Mouse (Mus musculus): ENCODE data around the gene Mecr.
A peak's percentile ranks its signal among the peaks of the same experiment; 100 is the strongest.

Gene Mecr

DNA sequence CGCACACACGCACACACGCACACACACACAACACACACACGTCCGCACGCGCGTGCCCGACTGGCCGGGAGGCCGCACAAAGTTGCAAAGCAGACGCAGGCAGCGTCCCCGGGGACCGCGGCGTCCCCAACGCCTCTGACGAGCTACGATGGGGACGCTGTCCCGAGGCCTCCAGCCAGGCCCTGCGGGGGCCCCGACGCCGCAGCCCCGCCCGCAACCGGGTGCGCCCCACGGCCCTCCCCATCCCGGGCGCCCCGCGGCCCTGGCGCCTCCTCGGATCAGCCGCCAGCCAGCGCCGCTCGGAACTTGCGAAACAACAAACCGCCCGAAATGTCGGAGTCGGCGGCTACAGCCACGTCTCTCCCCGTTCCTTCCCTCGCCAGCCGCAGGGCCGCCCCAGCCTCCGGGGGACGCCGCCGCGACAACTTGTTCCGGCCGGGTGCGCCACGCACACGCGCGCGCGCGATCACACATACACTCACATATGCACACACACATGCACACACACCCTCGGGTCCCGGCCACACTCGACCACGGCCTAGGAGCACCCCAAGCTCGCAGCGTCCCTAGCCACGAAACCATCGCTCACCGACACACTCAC, 6.3 kb upstream of the Mecr start:
- DNase-seq: peak; percentile 45

GRCm38 (mm10) chr4:131837872-131838524, 5.3 kb upstream of the Mecr start, which contains the start of gene Ptpru:
TSS of gene Ptpru (minus strand) at chr4:131838288.
- DNase-seq: peak; percentile 85

DNA sequence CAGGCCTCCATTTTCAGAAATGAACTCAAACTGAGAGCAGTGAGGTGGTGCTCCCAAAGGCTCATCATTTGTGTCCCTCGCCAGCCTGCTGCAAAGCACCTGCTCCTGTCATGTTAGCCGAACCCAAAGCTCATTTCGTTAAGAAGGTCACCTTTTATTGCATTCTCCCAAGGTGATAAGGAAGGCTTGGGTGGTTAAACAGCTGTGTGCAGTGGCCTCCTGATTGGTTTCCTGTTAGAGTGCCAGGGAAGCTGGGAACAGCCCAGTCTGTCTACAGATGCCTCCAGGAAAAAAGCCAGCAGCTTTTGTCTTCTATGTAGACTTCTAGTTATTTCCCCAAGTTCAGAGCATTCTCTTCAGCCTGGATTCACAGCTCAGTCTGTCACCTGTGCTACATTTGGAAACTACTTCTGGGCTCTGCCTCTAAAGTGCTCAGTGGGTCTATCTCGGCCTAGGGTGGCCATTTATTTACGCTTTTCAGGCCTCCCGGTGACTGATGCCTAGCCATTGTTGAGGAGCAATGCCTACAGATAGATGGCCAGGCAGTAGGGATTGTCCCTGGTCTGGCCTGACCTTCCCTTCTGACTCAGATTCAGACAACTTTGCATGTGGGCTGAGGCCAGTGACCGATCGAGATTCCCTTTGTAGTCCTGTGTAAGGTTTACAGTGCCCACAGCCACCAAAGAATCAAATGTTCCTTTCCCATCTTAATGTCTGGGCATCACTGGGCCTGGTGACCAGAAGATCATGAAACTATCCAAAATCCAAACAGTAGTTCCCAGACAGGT, 2.9 kb downstream of the Mecr start:
- DNase-seq: no peak

DNA sequence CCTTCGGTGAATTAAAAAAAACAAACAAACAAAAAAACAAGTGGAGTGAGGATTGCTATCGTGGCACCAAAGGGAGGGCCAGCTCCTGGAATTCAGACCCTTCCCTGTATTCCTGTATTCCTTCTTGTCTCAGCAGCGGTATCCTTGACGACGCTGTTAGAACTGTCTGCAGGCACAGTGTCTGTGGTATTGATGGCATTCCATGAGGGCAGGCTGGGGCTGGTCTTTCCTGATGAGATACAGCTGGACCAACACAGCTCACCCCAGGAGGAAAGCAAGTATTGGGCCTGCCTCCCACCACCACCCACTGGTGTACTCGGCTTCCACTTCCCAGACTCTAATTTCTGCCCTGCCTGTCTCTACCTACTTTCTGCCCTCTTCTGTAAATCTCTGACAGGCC, 4.8 kb downstream of the Mecr start:
- DNase-seq: no peak

GRCm38 (mm10) chr4:131849986-131850638, 6.8 kb downstream of the Mecr start:
- DNase-seq: no peak

DNA sequence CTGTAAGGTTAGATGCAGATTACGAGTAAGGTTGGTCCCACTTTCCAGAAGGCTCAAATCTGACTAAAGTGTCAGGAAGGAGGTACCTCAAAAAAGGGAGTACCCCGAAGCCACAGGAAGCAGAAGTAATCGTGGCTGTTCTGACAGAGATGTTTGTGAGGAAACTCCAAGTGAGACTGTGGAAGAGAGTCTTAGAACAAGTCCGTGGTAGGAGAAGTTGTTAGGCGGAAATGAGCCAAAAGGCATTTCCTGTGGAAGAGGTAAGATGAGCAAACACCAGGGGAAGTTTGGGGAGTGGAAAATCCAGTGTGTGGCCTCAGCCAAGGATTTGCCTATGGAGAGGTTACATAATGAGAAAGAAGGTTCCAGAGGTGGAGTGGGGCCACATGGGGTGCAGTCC, 11.7 kb downstream of the Mecr start:
- no peak for DNase-seq

- DNase-seq: peak; percentile 82
Observed at GRCm38 (mm10) chr4:131860492-131861340, 17.4 kb downstream of the Mecr start.

DNA sequence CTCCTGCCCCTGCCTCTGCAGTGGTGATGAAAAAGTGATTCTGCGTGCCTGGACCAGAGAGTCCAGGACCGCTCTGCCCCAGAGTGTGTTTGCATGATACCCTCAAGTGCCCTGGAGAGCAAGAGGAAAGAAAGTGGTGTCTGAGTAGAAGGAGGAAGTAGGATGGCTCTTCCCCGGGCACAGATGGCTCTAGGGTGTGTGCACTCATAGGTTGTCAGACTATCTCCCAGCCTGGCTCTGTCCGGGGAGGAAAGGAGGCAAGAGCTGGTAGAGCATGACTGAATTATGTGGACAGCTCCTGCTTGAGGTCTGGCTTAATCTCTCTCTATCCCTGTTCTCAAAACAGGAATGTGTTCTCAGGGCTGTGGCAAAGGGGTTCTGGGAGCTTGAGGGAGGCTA, 18.1 kb downstream of the Mecr start:
- no peak for DNase-seq

GRCm38 (mm10) chr4:131872672-131873292, 29.5 kb downstream of the Mecr start:
- no peak for DNase-seq

- peak; percentile 99 for DNase-seq
Observed at GRCm38 (mm10) chr4:131873293-131874168, 30.3 kb downstream of the Mecr start, which contains the start of gene Srsf4. TSS of gene Srsf4 (plus strand) at chr4:131873617.

DNA sequence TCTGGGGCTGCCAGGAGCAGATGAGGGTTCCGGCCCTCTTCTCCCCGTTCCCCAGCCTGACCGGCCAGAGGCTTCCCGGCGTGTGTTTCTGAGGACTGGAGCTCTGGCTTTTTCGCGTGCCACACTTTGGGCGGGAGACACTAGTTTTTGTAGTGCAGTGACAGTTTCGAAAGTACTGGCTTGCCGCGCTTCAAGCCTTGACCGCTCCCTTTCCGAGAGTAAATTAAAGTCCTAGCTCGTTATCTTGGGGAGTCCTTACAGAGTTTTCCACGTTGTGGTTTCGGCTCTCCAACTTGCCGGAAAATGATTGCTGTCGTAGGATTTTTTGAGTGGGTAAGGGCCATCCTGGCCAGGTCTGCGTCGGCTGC, 30.9 kb downstream of the Mecr start:
- DNase-seq: no peak

GRCm38 (mm10) chr4:131874567-131874966, 31.3 kb downstream of the Mecr start:
- no peak for DNase-seq

GRCm38 (mm10) chr4:131875242-131875641, 32.0 kb downstream of the Mecr start:
- DNase-seq: no peak

GRCm38 (mm10) chr4:131876836-131877235, 33.6 kb downstream of the Mecr start:
- DNase-seq: no peak

DNA sequence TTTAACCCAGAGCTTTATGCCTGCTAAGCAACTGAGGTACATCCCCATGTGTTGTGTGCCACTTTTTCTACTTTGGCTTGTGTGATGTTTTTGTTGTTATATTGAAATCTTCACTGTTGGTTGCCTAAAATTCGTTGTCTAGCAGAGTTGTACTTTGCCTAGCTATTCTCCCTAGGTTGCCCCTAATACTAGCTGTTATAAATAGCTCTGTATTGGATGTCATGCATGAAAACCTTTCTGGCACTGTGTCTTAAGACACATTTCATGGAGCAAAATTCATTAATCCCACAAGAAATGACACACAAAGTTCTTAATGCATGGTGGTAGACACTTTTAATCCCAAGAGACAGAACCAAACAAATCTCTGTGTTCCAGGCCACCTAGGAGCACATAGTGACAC, 36.4 kb downstream of the Mecr start:
- no peak for DNase-seq

DNA sequence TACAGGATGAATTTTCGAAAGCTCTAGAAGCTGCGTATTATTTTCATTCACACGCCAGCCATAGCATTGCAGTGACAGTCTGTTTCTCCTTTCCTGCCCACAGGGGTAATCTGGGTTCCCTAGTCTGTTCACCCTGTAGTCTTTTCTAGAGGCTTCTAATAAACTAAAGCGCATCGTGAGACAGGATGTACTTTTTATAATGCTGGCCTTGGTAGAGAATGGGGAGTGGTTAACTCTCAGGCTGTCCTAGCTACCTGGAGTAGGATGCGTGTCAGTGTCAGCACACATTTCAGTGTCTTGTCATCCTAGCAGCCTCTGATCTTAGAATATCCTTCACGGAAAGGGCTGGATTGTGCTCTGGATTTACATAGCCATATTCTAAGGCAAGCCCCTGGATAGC, 38.0 kb downstream of the Mecr start:
- DNase-seq: no peak

DNA sequence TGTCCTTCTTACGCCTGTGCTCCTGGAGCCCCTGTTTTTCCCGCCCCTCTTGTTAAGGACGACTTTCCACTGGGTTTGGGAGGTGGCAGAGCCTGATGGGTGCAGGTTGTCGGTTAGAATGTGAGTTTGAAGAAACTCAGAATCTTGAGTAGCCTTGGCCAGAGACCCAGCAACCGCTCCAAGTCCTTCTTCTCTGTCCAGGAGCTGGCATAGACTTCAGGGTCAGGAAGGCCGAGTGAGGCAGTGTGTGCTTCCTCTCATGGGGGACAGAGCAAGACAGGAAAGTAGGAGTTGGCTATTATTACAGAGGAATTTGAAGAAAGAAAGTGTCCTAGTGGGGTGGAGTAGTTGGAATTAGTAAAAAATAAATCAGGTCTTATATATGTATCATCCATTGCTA, 40.3 kb downstream of the Mecr start:
- DNase-seq: no peak

- DNase-seq: no peak
Observed at GRCm38 (mm10) chr4:131885376-131885775, 42.1 kb downstream of the Mecr start.

- no peak for DNase-seq
Observed at GRCm38 (mm10) chr4:131888564-131888963, 45.3 kb downstream of the Mecr start.

GRCm38 (mm10) chr4:131890692-131891091, 47.4 kb downstream of the Mecr start:
- DNase-seq: no peak

DNA sequence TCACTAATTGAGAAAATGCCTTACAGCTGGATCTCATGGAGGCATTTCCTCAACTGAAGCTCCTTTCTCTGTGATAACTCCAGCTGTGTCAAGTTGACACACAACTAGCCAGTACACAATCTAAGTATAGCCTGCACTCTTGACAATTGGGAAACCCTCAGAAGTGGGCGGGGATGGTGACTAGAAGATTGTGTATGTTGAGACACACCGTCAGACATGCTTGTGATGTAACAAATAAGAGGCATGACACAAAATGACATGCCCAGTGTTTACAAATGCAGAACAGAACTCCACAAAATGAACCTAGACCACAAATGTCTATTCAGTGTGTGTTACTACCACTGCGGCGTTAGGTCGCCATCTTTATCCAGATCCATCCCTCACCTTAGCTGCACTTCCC, 53.8 kb downstream of the Mecr start:
- no peak for DNase-seq

Measured in liver (tissue).